Mouse (Mus musculus) embryonic facial prominence, embryonic 15.5 days (tissue): ENCODE data around the gene Hexim1. TPM values are rescaled to one million over a fixed set of nuclear protein-coding genes. Genes with fewer than 3 reads are reported as not detected.

Experiments used
- ATAC-seq: fragments of 200-750 bp; cut with Nextera tagmentation; 2 replicates; pipeline ENCODE4 v1.8.0; 2017; ENCODE audit warnings: low read depth, moderate TSS enrichment; ENCODE audit not compliant: insufficient number of reproducible peaks, low FRiP score, low TSS enrichment
- H3K27ac ChIP-seq: fragments of 300-500 bp; sonication (generic); replicated peaks from 2 replicates; pipeline ENCODE4 v1.5.1; 2015; ENCODE audit warnings: mild to moderate bottlenecking, inconsistent platforms
- H3K27me3 ChIP-seq: fragments of 300-500 bp; sonication (generic); 2 replicates; pipeline ENCODE4 v1.6.1; 2015; ENCODE audit warnings: inconsistent platforms
- H3K36me3 ChIP-seq: fragments of 300-500 bp; sonication (generic); 2 replicates; pipeline ENCODE4 v1.6.1; 2015; ENCODE audit warnings: mild to moderate bottlenecking, inconsistent platforms
- H3K4me1 ChIP-seq: fragments of 300-500 bp; sonication (generic); 2 replicates; pipeline ENCODE4 v1.6.1; 2015; ENCODE audit warnings: inconsistent platforms
- H3K4me2 ChIP-seq: fragments of 300-500 bp; sonication (generic); replicated peaks from 2 replicates; pipeline ENCODE4 v1.6.1; 2015; ENCODE audit warnings: mild to moderate bottlenecking, inconsistent platforms
- H3K4me3 ChIP-seq: fragments of 300-500 bp; sonication (generic); replicated peaks from 2 replicates; pipeline ENCODE4 v1.5.1; 2015; ENCODE audit warnings: mild to moderate bottlenecking, inconsistent platforms
- H3K9ac ChIP-seq: fragments of 300-500 bp; sonication (generic); 2 replicates; pipeline ENCODE4 v1.6.1; 2015; ENCODE audit warnings: inconsistent platforms
- H3K9me3 ChIP-seq: fragments of 300-500 bp; sonication (generic); replicated peaks from 2 replicates; pipeline ENCODE4 v1.6.1; 2016; ENCODE audit warnings: inconsistent platforms
- WGBS: fragments of 180-500 bp; shearing (Covaris S2); methylation state at CpG from one replicate; pipeline ENCODE4 v1.1.7; 2015; 5-methylcytosine and 5-hydroxymethylcytosine counted together
- polyA plus RNA-seq: library from polyadenylated mRNA; unstranded; fragments of >200 nt; fragmentation: Nextera tagmentation; extraction: Ambion mirVana; gene quantifications from 2 replicates; pipeline ENCODE4 v1.2.1, GENCODE M21; 2015

Hexim1 gene
- polyA plus RNA-seq: 5.9 and 6.1 TPM in 2 replicates

DNA sequence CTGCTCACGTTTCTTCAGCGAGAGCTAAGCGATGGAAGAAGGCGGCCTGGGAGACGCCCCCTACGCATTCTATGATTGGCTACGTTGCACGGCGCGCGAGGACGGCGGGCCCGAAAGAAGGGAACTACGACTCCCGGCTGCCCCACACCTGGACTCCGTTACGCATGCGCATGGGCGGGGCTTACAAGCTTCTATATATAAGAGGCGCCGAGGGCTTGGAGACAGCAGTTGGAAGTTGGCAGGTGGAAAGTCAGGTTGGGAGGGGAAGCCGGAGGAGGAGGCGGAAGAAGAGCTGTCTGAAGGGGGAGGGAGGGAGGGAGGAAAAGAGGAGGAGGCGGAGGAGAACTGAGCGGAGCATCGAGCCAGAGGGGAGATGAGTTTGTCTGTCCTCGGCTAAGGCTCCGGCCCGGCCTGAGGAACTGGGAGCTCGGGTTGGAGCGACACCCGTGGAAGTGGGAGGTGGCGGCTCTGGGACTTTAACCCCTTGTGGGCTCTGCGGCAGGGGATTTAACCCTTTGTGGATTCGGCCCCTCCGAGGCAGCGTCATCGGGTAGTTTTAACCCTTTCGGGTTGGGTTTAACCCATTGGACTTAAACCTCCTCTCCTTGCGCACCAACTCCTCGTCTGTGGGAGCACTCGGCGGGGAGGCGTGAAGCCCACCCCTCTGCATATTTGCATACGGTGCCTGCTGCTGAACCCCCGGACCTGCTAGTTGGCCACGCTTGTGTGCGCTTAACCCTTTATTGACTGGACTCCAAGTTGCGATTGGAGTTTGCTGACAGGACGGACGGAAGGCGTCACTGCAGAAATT lies at the start of gene Hexim1:
TSS of gene Hexim1 (plus strand) at position 224 of the 811 bp plus-strand sequence.
- Histone ChIP-seq H3K4me3 (peak within 1 kb of the TSS; percentile 69), H3K4me1 (peaks cover 41% of the 10 kb centered on the region), H3K4me2 (peak within 1 kb of the TSS; percentile 72), H3K36me3 (no peaks in the 10 kb centered on the region), H3K27ac (peak within 1 kb of the TSS; percentile 96), H3K9me3 (no peaks in the 10 kb centered on the region), H3K27me3 (no peaks in the 10 kb centered on the region), H3K9ac (peak within 1 kb of the TSS; percentile 63)
- WGBS: under 1% methylated on average over 52 of the region's 53 CpGs
- peak; percentile 95 for ATAC-seq

- 91% methylated on average over 6 of the region's 6 CpGs for WGBS
- Histone ChIP-seq H3K9me3 (no peaks in the 10 kb centered on the region), H3K4me2 (no peak overlapping the region), H3K4me1 (peaks cover 20% of the 10 kb centered on the region), H3K36me3 (peaks cover 80% of the 10 kb centered on the region), H3K9ac (no peak overlapping the region), H3K4me3 (no peak overlapping the region), H3K27ac (peak overlapping the region; percentile 76), H3K27me3 (no peaks in the 10 kb centered on the region)
- no peak; the same call in 1 of the 2 replicates for ATAC-seq
These were observed 49.0 kb upstream of the Hexim1 start for GRCm38 (mm10) chr11:103067051-103067361.

- H3K27ac ChIP-seq: peak overlapping the region; percentile 76
- ATAC-seq: peak; percentile 45
These were observed 48.5 kb upstream of the Hexim1 start for GRCm38 (mm10) chr11:103067457-103068001.

DNA sequence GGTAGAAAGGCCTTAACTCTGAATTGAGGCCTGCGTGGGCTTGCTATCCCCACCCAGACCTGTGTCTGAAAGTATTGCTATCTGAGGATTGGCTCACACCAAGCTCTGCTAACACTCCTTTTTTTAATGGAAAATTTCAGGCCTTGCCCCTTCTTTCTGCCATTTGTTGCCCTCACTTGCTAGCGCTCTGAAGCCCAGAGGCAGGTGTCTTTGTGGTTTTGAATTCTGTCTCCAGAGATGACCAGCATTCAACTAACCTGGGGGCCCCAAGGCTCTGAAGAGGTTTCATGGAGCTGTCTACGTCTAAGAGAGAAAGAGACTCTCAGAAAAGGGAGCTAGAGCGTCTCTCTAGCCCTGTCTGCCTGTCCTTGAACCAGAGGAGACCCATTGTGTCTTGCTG lies 47.8 kb upstream of the Hexim1 start:
- Histone ChIP-seq H3K36me3 (peaks cover 74% of the 10 kb centered on the region), H3K4me2 (no peak overlapping the region), H3K27ac (peak overlapping the region; percentile 63), H3K9me3 (no peaks in the 10 kb centered on the region), H3K9ac (no peak overlapping the region), H3K27me3 (no peaks in the 10 kb centered on the region), H3K4me1 (peaks cover 20% of the 10 kb centered on the region), H3K4me3 (no peak overlapping the region)
- no peak for ATAC-seq
- 81% methylated on average over 4 of the region's 4 CpGs for WGBS

More at GRCm38 (mm10) chr11:103067457-103068001, 48.5 kb upstream of the Hexim1 start:
- Histone ChIP-seq H3K4me3 (no peak overlapping the region), H3K9me3 (no peaks in the 10 kb centered on the region), H3K36me3 (peaks cover 79% of the 10 kb centered on the region), H3K4me1 (peaks cover 20% of the 10 kb centered on the region), H3K9ac (no peak overlapping the region), H3K27me3 (no peaks in the 10 kb centered on the region), H3K4me2 (no peak overlapping the region)
- 50% methylated on average over 8 of the region's 8 CpGs for WGBS

DNA sequence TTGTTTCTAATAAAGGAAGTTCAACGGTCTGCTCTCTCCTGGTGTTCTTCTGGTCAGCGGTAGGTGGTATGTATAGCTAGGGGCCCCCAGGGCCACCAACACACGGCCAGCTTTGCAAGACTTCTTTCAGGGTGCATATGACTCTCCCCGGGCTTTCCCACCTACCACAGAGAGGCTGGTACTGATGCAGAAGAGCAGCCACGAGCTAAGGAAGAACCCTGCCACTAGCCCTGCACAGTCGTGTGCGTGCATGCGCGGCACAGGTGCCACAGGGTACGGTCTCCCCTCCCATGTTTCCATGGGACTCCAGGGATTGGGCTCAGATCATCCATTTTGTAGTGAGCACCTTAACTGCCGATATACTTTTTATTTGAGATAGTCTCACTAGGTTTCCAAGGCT lies 47.1 kb upstream of the Hexim1 start:
- Histone ChIP-seq H3K27ac (no peak overlapping the region), H3K4me1 (peaks cover 20% of the 10 kb centered on the region), H3K4me3 (no peak overlapping the region), H3K36me3 (peaks cover 68% of the 10 kb centered on the region), H3K4me2 (no peak overlapping the region), H3K9me3 (no peaks in the 10 kb centered on the region), H3K9ac (no peak overlapping the region), H3K27me3 (no peaks in the 10 kb centered on the region)
- WGBS: 93% methylated on average over 11 of the region's 11 CpGs
- ATAC-seq: no peak

DNA sequence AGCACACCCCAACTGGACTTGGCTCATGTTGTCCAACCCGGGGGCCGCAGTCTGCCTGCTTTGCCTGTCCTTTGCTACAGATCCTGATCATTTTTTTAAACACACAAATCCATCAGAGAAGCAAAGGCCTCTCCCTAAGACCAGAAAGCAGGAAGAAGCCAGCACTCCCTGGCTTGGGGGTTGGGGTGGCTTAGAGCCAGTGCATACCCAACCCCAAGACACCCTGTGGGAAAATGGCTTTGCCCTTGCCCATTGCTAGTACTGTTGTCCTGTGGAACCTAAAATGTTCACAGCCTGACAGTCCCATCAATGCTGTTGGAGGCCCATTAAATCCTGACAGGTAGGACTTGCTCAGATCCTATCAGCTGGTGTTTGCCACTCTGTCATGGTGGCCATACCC lies 46.3 kb upstream of the Hexim1 start:
- Histone ChIP-seq H3K27ac (no peak overlapping the region), H3K4me3 (no peak overlapping the region), H3K9ac (no peak overlapping the region), H3K4me2 (no peak overlapping the region), H3K9me3 (no peaks in the 10 kb centered on the region), H3K36me3 (peaks cover 60% of the 10 kb centered on the region), H3K27me3 (no peaks in the 10 kb centered on the region), H3K4me1 (peaks cover 20% of the 10 kb centered on the region)
- WGBS: 97% methylated on average over 2 of the region's 2 CpGs
- no peak for ATAC-seq

DNA sequence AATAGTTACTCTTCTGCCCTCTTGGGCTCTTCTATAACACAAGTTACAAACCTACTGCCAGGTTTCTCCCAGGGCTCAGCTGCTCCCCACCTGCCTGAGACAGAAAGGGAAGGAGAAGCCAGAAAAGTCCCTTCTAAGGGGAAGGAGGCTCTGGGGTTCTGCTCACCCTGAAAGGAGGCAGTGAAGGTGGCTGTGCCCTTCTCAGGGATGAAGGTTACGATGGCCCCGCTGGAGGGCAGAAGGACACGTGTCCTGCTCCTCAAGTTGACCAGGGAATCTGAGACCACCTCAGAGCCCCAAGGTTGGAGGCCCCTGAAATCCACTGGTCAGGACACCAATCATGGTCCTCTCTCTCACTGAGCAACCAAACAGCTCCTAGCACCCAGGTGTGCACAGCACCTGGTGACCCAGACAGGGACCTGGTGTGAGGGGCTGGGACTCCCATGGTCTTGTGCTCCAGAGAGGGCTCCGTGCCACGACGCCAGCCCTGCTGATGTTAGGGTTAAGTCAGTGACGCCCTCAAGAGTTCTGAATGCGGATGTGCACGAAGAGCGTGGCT lies 45.6 kb upstream of the Hexim1 start:
- Histone ChIP-seq H3K27ac (no peak overlapping the region), H3K4me2 (no peak overlapping the region), H3K9ac (no peak overlapping the region), H3K27me3 (no peaks in the 10 kb centered on the region), H3K36me3 (peaks cover 55% of the 10 kb centered on the region), H3K4me1 (peaks cover 20% of the 10 kb centered on the region), H3K4me3 (no peak overlapping the region), H3K9me3 (no peaks in the 10 kb centered on the region)
- 94% methylated on average over 10 of the region's 10 CpGs for WGBS
- ATAC-seq: no peak

DNA sequence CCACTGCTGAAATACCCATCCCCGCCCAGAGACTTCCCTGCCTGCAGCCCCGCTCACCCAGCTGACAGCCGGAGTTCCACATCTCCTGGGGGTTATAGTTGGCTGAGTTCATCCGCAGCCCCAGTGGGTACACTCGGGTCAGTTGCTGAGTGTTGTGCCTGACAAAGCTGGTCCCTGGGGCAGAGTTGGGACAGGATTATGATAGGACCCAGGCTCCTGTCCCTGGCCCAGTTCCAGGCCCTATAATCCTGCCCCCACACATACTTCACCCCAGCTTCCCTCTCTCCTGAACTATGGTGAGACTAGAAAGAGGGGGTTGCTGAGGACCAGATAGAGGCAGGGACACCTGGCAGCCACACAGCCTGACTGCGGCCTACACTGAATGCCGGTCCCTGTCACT lies 42.4 kb upstream of the Hexim1 start:
- Histone ChIP-seq H3K4me2 (no peak overlapping the region), H3K36me3 (peaks cover 23% of the 10 kb centered on the region), H3K4me1 (no peaks in the 10 kb centered on the region), H3K9me3 (no peaks in the 10 kb centered on the region), H3K4me3 (no peak overlapping the region), H3K27ac (no peak overlapping the region), H3K9ac (no peak overlapping the region), H3K27me3 (no peaks in the 10 kb centered on the region)
- WGBS: 80% methylated on average over 7 of the region's 7 CpGs
- no peak for ATAC-seq

- Histone ChIP-seq H3K4me3 (no peak overlapping the region), H3K27me3 (no peaks in the 10 kb centered on the region), H3K27ac (no peak overlapping the region), H3K9ac (no peak overlapping the region), H3K4me2 (no peak overlapping the region), H3K36me3 (peaks cover 18% of the 10 kb centered on the region), H3K9me3 (no peaks in the 10 kb centered on the region), H3K4me1 (no peaks in the 10 kb centered on the region)
- 57% methylated on average over 10 of the region's 10 CpGs for whole genome bisulfite sequencing
- no peak for ATAC-seq
These were observed 41.8 kb upstream of the Hexim1 start for GRCm38 (mm10) chr11:103074121-103074650.

GRCm38 (mm10) chr11:103074796-103075323 lies 41.2 kb upstream of the Hexim1 start:
- Histone ChIP-seq H3K4me1 (no peaks in the 10 kb centered on the region), H3K4me2 (no peak overlapping the region), H3K27ac (no peak overlapping the region), H3K36me3 (peaks cover 11% of the 10 kb centered on the region), H3K9me3 (no peaks in the 10 kb centered on the region), H3K27me3 (peaks cover 1% of the 10 kb centered on the region; the same call in 1 of the 2 replicates), H3K9ac (no peak overlapping the region), H3K4me3 (no peak overlapping the region)
- no peak for ATAC-seq
- WGBS: 22% methylated on average over 10 of the region's 10 CpGs

GRCm38 (mm10) chr11:103076010-103076409 lies 40.0 kb upstream of the Hexim1 start:
- WGBS: 92% methylated on average over 7 of the region's 7 CpGs
- H3K4me1 ChIP-seq: peaks cover 11% of the 10 kb centered on the region; the same call in 1 of the 2 replicates
- peaks cover 10% of the 10 kb centered on the region for H3K27me3 ChIP-seq
- ATAC-seq: no peak
- no peak overlapping the region for H3K27ac ChIP-seq
- no peak overlapping the region for H3K4me3 ChIP-seq
- no peak overlapping the region for H3K4me2 ChIP-seq
- H3K9ac ChIP-seq: no peak overlapping the region
- peaks cover 2% of the 10 kb centered on the region for H3K36me3 ChIP-seq
- H3K9me3 ChIP-seq: no peaks in the 10 kb centered on the region
